Mouse (Mus musculus): ENCODE measurements around the gene Rit1. TPM values are rescaled to one million over a fixed set of nuclear protein-coding genes. Genes with fewer than 3 reads are reported as not detected.

Gene Rit1
- polyA plus RNA-seq, 1 experiment from 2014 or later = 40.9 TPM

Other genes with a start within 250 kb of the Rit1 start
- gene Lmna, start 206.9 kb upstream of the Rit1 start, polyA plus RNA-seq (2016; fragmentation: Nextera tagmentation; extraction: Ambion mirVana) = 23.2 and 25.8 TPM in 2 replicates
- 51.0 and 53.2 TPM in 2 replicates for gene Mex3a, start 184.4 kb upstream of the Rit1 start, polyA plus RNA-seq (2016; fragmentation: Nextera tagmentation; extraction: Ambion mirVana)
- gene Rab25, start 168.5 kb upstream of the Rit1 start, polyA plus RNA-seq (2016; fragmentation: Nextera tagmentation; extraction: Ambion mirVana) = 0.82 and 1.2 TPM in 2 replicates
- 137 and 138 TPM in 2 replicates for gene Lamtor2, start 163.8 kb upstream of the Rit1 start, polyA plus RNA-seq (2016; fragmentation: Nextera tagmentation; extraction: Ambion mirVana)
- 64.1 and 64.4 TPM in 2 replicates for gene Ubqln4, start 163.1 kb upstream of the Rit1 start, polyA plus RNA-seq (2016; fragmentation: Nextera tagmentation; extraction: Ambion mirVana)
- gene Ssr2, start 141.0 kb upstream of the Rit1 start, polyA plus RNA-seq (2016; fragmentation: Nextera tagmentation; extraction: Ambion mirVana) = 118 and 135 TPM in 2 replicates
- 146 and 147 TPM in 2 replicates for gene Arhgef2, start 110.9 kb upstream of the Rit1 start, polyA plus RNA-seq (2016; fragmentation: Nextera tagmentation; extraction: Ambion mirVana)
- gene Rxfp4, start 63.7 kb upstream of the Rit1 start, polyA plus RNA-seq (2016; fragmentation: Nextera tagmentation; extraction: Ambion mirVana) = not detected in 2 replicates
- 117 and 118 TPM in 2 replicates for gene Khdc4, start 31.0 kb upstream of the Rit1 start, polyA plus RNA-seq (2016; fragmentation: Nextera tagmentation; extraction: Ambion mirVana)
- gene Syt11, start 58.3 kb downstream of the Rit1 start, polyA plus RNA-seq (2016; fragmentation: Nextera tagmentation; extraction: Ambion mirVana) = 200 and 213 TPM in 2 replicates
- 20.8 and 21.4 TPM in 2 replicates for gene Gon4l, start 118.4 kb downstream of the Rit1 start, polyA plus RNA-seq (2016; fragmentation: Nextera tagmentation; extraction: Ambion mirVana)
- gene Msto1, start 197.2 kb downstream of the Rit1 start, polyA plus RNA-seq (2016; fragmentation: Nextera tagmentation; extraction: Ambion mirVana) = 43.9 and 44.7 TPM in 2 replicates
- 22.1 and 23.6 TPM in 2 replicates for gene Ash1l, start 233.8 kb downstream of the Rit1 start, polyA plus RNA-seq (2016; fragmentation: Nextera tagmentation; extraction: Ambion mirVana)
- 135 and 138 TPM in 2 replicates for gene Dap3, start 234.3 kb downstream of the Rit1 start, polyA plus RNA-seq (2016; fragmentation: Nextera tagmentation; extraction: Ambion mirVana)